Mouse (Mus musculus) T-helper 17 cell (primary cell): ENCODE data around the gene Camk2b.
"Not testable (repeated sequence)": the region's sequence is repeated elsewhere in the genome, so short reads cannot be mapped to it uniquely, and the experiment has no call there.

Source experiments
- in situ Hi-C, 2 experiments: fragments of 300-600 bp; cut with MboI, MseI; formaldehyde crosslinking; loops; 1 replicate in 1 of 2; 2 replicates in 1 of 2; pipeline ENCODE4 v1.15.1; 2025; ENCODE audit warnings: high pct_unique_total_duplicates in 2 of 2

Camk2b gene

DNA sequence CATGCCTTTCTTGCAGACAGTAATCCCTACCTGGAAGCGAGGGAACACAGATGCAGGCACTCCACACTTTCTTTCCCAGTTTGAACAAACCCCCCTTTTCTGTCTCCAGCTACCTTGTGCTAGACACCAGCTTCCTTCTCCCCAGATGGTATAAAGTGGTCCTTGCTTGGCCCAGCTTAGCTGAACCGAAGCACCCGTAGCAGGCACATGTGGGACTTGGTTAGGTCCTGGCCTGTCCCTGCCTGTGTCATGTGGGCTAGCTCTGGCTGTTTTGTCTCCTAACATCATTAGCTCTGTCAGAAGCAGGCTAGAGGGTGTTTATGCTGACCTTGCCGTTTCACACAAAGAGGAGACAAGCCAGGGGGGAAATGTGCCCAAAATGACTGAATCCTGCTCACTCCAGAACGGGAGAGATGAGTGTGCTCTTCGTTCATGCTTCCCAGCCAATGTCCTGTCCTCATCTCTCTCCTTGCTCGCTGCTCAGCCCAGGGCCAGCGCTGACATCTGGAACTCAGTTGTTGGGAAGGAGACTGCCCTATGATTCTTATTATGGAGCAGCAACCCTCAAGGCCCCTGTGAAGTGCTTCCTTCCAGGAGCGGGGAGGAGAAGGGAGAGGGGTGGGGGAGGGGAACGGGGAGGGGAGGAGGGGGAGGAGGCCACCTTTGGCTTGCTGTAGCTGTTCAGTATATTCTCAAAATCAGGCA is 117.5 kb downstream of the Camk2b start:
- in situ Hi-C loops: no loop called here

DNA sequence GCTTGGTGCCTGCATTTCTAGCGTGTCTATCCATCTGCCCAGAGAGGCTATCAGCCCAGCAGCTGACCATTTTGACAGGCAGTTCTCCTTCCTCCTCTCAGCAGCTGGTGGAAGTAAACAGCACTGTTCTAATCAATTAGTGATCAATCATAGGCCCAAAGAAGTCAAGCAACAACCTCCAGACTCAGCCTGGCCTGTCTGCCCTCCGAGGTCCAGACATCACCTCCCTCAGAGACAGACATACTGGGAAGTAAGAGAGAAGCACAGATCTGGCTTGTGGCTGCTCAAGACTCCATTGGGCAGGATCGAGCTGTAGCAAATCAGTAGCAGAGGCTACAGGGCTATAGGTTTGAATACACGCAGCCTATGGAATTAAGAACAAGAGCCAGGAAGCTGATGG is 118.4 kb downstream of the Camk2b start:
- in situ Hi-C loops: no loop called here

DNA sequence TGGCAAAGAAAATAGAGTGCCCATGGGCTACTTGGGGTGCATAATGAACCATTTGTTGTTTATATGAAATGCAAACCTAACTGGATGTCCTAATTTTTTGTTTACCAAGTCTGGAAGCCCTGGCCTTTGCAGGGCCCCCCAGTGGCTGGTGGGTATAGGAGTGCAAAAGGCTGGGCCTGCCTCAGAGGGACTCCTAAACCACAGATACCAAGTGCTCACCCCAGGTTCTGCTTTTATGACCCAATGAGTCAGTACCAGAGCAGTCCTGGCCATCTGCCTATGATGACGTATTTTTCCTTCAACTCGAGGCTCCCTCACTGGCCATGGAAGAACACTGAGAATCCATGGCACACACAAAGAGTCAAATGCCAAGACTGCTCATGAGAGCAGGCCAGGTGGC is 121.1 kb downstream of the Camk2b start:
- in situ Hi-C loops: no loop called here

DNA sequence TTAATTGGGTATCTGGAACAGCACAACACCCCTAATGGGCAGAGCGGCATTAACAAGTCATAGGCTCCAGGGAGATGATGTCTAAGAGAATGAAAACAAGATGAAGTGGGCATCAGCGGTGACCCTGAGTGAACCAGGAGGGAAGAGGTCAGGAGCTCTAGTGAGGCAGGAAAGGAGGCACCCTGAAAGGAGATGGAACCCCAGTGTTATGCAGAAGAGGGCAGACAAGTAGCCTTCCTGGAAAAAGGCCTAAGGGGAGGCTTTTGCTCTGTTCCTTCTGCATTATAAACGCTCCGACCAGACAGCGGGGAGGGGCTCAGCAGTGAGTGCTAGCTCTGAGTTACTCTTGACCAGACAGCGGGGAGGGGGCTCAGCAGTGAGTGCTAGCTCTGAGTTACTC is 123.2 kb downstream of the Camk2b start:
- in situ Hi-C loops: no loop called here

DNA sequence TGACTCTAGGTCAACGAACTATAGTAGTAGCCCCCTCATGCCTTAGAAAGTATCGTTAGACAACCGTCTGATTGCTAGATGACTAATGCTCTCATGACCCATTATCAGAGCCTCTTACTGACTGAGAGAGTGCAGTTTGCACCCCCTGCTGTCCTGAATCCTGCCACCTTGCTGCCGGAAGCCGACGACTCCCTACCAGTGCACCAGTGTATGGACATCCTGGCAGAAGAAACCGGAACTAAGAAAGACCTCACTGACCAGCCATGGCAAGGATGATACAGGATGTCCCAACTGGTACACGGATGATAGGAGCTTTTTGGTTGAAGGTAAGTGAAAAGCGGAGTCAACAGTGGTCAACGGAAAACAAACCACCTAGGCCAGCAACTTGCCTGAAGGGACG is 131.6 kb downstream of the Camk2b start:
- in situ Hi-C loops: not testable (repeated sequence)

DNA sequence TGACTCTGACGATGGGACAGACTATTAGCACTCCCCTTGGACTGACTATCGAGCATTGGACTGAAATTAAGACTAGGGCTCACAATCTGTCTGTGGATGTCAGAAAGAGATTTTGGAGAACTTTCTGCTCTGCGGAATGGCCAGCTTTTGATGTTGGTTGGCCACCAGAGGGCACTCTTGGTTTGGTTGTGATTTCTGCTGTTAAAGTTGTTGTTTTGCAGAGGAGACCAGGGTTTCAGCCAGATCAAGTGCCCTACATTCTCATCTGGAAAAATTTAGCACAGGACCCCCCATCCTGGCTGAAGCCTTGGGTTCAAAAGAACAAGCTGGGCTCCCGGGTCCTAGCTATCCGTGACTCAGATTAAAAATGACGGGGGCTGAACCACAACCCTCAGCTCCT is 134.2 kb downstream of the Camk2b start:
- in situ Hi-C loops: not testable (repeated sequence)

DNA sequence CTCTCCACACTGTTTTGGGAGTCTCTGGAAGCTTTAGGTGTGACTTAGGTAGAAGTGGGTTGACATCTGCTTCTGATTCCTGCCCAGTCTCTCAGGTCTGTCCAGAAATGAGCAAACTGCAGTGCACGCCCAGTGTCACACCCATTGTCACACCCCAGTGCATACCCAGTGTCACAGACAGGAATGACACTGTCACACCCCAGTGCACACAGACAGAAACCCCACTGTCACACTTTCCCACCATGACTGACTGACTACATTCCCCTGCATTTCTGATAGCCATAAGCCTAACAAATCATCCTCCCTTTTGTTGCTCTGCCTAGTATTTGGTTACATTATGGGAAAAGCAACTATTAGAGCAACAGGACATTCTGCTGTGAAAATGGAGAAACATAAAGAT is 135.6 kb downstream of the Camk2b start:
- in situ Hi-C loops: no loop called here

DNA sequence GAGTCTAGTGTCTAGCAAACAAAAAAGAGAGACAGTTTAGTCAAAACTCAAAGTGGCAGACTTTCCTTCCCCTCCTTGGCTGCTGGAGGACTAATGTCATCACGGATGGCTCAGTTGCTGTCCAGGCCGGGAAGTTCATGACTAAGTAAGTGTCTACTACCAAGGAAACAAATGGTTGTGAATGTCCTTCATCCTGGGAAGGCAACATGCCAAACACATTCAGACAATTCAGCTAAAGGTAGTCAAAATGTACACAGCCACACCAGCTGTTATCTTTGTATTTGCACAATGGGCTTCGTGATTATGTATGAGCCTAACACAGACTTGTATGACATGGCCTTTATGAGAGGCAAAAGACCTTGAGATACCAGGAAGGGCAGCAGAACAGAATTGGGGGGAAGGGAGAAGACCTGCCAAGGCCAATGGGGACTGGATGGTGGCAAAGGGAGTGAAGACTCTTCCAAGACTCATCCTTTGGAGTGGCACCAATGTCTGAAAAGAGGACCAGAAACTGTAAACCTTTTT is 139.4 kb downstream of the Camk2b start:
- in situ Hi-C loops: no loop called here

DNA sequence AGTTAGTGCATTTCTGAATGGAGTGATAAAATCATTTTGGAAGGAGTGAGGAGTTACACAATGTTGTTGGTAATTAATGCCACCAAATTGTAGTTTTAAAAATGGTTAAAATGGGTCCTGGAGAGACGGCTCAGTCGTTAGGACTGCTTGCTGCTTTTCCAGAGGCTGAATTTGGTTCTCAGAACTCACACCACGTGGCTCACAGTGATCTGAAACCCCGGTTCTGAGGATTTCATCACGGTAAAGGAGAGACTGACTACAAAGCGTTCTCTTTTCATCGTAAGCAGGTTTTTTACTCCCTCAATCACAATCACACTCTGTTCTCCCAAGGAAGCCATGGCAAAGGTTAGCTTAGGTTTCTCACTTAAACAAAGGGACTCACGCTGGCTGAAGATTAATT is 141.5 kb downstream of the Camk2b start:
- in situ Hi-C loops: no loop called here

DNA sequence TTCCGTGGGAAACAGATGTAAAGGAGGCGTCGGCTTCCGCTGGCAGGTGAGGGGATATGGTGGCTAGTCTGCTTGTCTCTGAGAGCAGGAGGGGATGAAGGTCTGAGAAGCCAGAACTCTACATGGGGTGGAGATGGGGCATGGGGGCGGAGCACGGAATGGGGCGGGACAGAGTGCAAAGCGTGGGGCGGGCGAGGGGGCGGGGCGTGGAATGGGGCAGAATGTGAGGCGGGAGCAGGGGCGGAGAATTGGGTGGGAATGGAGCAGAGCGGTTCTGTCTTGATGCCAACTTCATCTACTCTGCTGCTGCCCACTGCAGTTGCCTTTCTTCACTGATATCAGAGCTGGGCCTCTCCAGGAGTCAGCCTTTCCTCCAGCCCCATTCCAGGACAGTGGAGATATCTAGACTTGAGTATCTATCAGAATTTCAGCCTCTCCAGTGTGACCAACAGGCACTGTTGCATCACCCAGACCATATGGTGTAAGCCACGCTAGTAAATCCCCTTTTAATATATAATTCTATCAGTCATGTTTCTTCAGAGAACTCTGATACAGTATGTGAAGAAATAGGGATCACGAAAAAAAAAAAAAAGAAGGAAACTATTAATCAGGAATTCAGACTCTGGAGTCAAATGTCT is 145.7 kb downstream of the Camk2b start:
- in situ Hi-C loops: no loop called here
